Mouse (Mus musculus): Measurements from ENCODE around the gene Abtb1. TPM values are rescaled to one million over a fixed set of nuclear protein-coding genes. Genes with fewer than 3 reads are reported as not detected.

Gene Abtb1
- polyA plus RNA-seq, 1 experiment from 2014 or later: 28.8 TPM

- no peaks in the 10 kb centered on the region for H3K9me3 ChIP-seq
- H3K4me2 ChIP-seq (replicated peaks): no peak overlapping the region
- no peak overlapping the region for H3K27ac ChIP-seq
- no peak overlapping the region for H3K9ac ChIP-seq
- H3K27me3 ChIP-seq: no peaks in the 10 kb centered on the region
- no peaks in the 10 kb centered on the region for H3K4me1 ChIP-seq
- H3K4me3 ChIP-seq: no peak overlapping the region
- peaks cover 28% of the 10 kb centered on the region for H3K36me3 ChIP-seq
- ATAC-seq (ENCODE audit: insufficient number of reproducible peaks, insufficient read depth, low FRiP score, low TSS enrichment): no peak
- WGBS: 89% methylated on average over 7 of the region's 7 CpGs
Measured at GRCm38 (mm10) chr6:88850034-88850433, 8.2 kb upstream of the Abtb1 start.

- H3K4me1 ChIP-seq: no peaks in the 10 kb centered on the region
- ATAC-seq (ENCODE audit: insufficient number of reproducible peaks, insufficient read depth, low FRiP score, low TSS enrichment): 0 out of 2 replicates have a peak, but pooled peaks have one; percentile 19
- no peaks in the 10 kb centered on the region for H3K27me3 ChIP-seq
- H3K4me2 ChIP-seq (replicated peaks): no peak overlapping the region
- no peak overlapping the region for H3K27ac ChIP-seq
- no peak overlapping the region for H3K4me3 ChIP-seq
- peaks cover 23% of the 10 kb centered on the region for H3K36me3 ChIP-seq
- H3K9ac ChIP-seq: no peak overlapping the region
- 55% methylated on average over 4 of the region's 4 CpGs for whole genome bisulfite sequencing
- H3K9me3 ChIP-seq: no peaks in the 10 kb centered on the region
Measured at GRCm38 (mm10) chr6:88849270-88849669, 7.5 kb upstream of the Abtb1 start.

GRCm38 (mm10) chr6:88847571-88847970 lies 5.8 kb upstream of the Abtb1 start:
- Histone ChIP-seq H3K36me3 (peaks cover 23% of the 10 kb centered on the region), H3K4me2 (replicated peaks) (no peak overlapping the region), H3K27me3 (no peaks in the 10 kb centered on the region), H3K27ac (no peak overlapping the region), H3K4me1 (peaks cover 6% of the 10 kb centered on the region), H3K9me3 (no peaks in the 10 kb centered on the region), H3K9ac (no peak overlapping the region), H3K4me3 (no peak overlapping the region)
- WGBS: 54% methylated on average over 2 of the region's 2 CpGs
- no peak for ATAC-seq (ENCODE audit: insufficient number of reproducible peaks, insufficient read depth, low FRiP score, low TSS enrichment)

- WGBS: 78% methylated on average over 7 of the region's 7 CpGs
Measured at GRCm38 (mm10) chr6:88844901-88845565, 3.2 kb upstream of the Abtb1 start.

GRCm38 (mm10) chr6:88843781-88844725 lies 2.3 kb upstream of the Abtb1 start:
- H3K27ac ChIP-seq: no peak overlapping the region
- no peak for ATAC-seq (ENCODE audit: insufficient number of reproducible peaks, insufficient read depth, low FRiP score, low TSS enrichment)
- peaks cover 16% of the 10 kb centered on the region for H3K4me1 ChIP-seq
- H3K4me3 ChIP-seq: no peak overlapping the region
- no peak overlapping the region for H3K4me2 ChIP-seq (replicated peaks)
- peaks cover 15% of the 10 kb centered on the region for H3K36me3 ChIP-seq
- WGBS: 74% methylated on average over 9 of the region's 9 CpGs
- H3K9me3 ChIP-seq: no peaks in the 10 kb centered on the region
- H3K9ac ChIP-seq: no peak overlapping the region
- no peaks in the 10 kb centered on the region for H3K27me3 ChIP-seq

More at GRCm38 (mm10) chr6:88844901-88845565, 3.2 kb upstream of the Abtb1 start:
- no peak overlapping the region for H3K4me2 ChIP-seq (replicated peaks)
- peaks cover 16% of the 10 kb centered on the region for H3K36me3 ChIP-seq
- H3K4me3 ChIP-seq: no peak overlapping the region
- H3K4me1 ChIP-seq: peaks cover 16% of the 10 kb centered on the region
- no peak overlapping the region for H3K27ac ChIP-seq
- no peaks in the 10 kb centered on the region for H3K9me3 ChIP-seq
- no peaks in the 10 kb centered on the region for H3K27me3 ChIP-seq
- no peak overlapping the region for H3K9ac ChIP-seq
- ATAC-seq (ENCODE audit: insufficient number of reproducible peaks, insufficient read depth, low FRiP score, low TSS enrichment): no peak

GRCm38 (mm10) chr6:88843241-88843640 lies 1.5 kb upstream of the Abtb1 start:
- no peaks in the 10 kb centered on the region for H3K27me3 ChIP-seq
- peaks cover 17% of the 10 kb centered on the region for H3K36me3 ChIP-seq
- peak overlapping the region; percentile 72 for H3K9ac ChIP-seq
- H3K4me1 ChIP-seq: peaks cover 16% of the 10 kb centered on the region
- ATAC-seq (ENCODE audit: insufficient number of reproducible peaks, insufficient read depth, low FRiP score, low TSS enrichment): no peak
- peak overlapping the region; percentile 88 for H3K4me3 ChIP-seq
- WGBS: 70% methylated on average over 7 of the region's 7 CpGs
- 0 out of 2 replicates have a peak overlapping the region, but pooled peaks have one; percentile 80 for H3K27ac ChIP-seq
- H3K4me2 ChIP-seq (replicated peaks): peak overlapping the region; percentile 88
- H3K9me3 ChIP-seq: no peaks in the 10 kb centered on the region

GRCm38 (mm10) chr6:88842731-88843151 lies 957 bp upstream of the Abtb1 start:
- WGBS: under 1% methylated on average over 32 of the region's 32 CpGs
- Histone ChIP-seq H3K27me3 (no peaks in the 10 kb centered on the region), H3K27ac (peak overlapping the region; percentile 80), H3K36me3 (peaks cover 22% of the 10 kb centered on the region), H3K9me3 (no peaks in the 10 kb centered on the region), H3K4me1 (peaks cover 16% of the 10 kb centered on the region), H3K4me2 (replicated peaks) (peak overlapping the region; percentile 88), H3K4me3 (peak overlapping the region; percentile 88), H3K9ac (peak overlapping the region; percentile 72)
- peak; percentile 2; the same call in 1 of the 2 replicates for ATAC-seq (ENCODE audit: insufficient number of reproducible peaks, insufficient read depth, low FRiP score, low TSS enrichment)

- Histone ChIP-seq H3K36me3 (peaks cover 34% of the 10 kb centered on the region), H3K27ac (peak overlapping the region; percentile 61), H3K4me1 (peaks cover 16% of the 10 kb centered on the region), H3K9ac (peak overlapping the region; percentile 81), H3K4me2 (replicated peaks) (peak overlapping the region; percentile 88), H3K4me3 (peak overlapping the region; percentile 88), H3K27me3 (no peaks in the 10 kb centered on the region), H3K9me3 (no peaks in the 10 kb centered on the region)
- under 1% methylated on average over 22 of the region's 22 CpGs for WGBS
- peak; percentile 25 for ATAC-seq (ENCODE audit: insufficient number of reproducible peaks, insufficient read depth, low FRiP score, low TSS enrichment)
Measured at GRCm38 (mm10) chr6:88841514-88841780, 337 bp downstream of the Abtb1 start.

GRCm38 (mm10) chr6:88840791-88841513 lies 832 bp downstream of the Abtb1 start:
- peak overlapping the region; percentile 81 for H3K9ac ChIP-seq
- H3K9me3 ChIP-seq: no peaks in the 10 kb centered on the region
- 57% methylated on average over 9 of the region's 9 CpGs for WGBS
- no peak for ATAC-seq (ENCODE audit: insufficient number of reproducible peaks, insufficient read depth, low FRiP score, low TSS enrichment)
- peak overlapping the region; percentile 88 for H3K4me3 ChIP-seq
- no peaks in the 10 kb centered on the region for H3K27me3 ChIP-seq
- H3K27ac ChIP-seq: peak overlapping the region; percentile 61
- H3K4me2 ChIP-seq (replicated peaks): peak overlapping the region; percentile 88
- H3K36me3 ChIP-seq: peaks cover 39% of the 10 kb centered on the region
- peaks cover 16% of the 10 kb centered on the region for H3K4me1 ChIP-seq

GRCm38 (mm10) chr6:88840211-88840610 lies 1.6 kb downstream of the Abtb1 start:
- Histone ChIP-seq H3K4me2 (replicated peaks) (peak overlapping the region; percentile 88; the same call in 1 of the 2 replicates), H3K9ac (no peak overlapping the region), H3K4me1 (peaks cover 16% of the 10 kb centered on the region), H3K9me3 (no peaks in the 10 kb centered on the region), H3K36me3 (peaks cover 43% of the 10 kb centered on the region), H3K27ac (no peak overlapping the region), H3K27me3 (no peaks in the 10 kb centered on the region), H3K4me3 (no peak overlapping the region; the same call in 1 of the 2 replicates)
- 79% methylated on average over 3 of the region's 3 CpGs for WGBS
- no peak for ATAC-seq (ENCODE audit: insufficient number of reproducible peaks, insufficient read depth, low FRiP score, low TSS enrichment)

GRCm38 (mm10) chr6:88839135-88839970 lies 2.4 kb downstream of the Abtb1 start:
- Histone ChIP-seq H3K4me2 (replicated peaks) (no peak overlapping the region), H3K9me3 (no peaks in the 10 kb centered on the region), H3K4me3 (no peak overlapping the region), H3K36me3 (peaks cover 40% of the 10 kb centered on the region), H3K27ac (no peak overlapping the region), H3K9ac (no peak overlapping the region), H3K27me3 (no peaks in the 10 kb centered on the region), H3K4me1 (peaks cover 16% of the 10 kb centered on the region)
- ATAC-seq (ENCODE audit: insufficient number of reproducible peaks, insufficient read depth, low FRiP score, low TSS enrichment): no peak
- 81% methylated on average over 26 of the region's 26 CpGs for WGBS
